19 mouse cellular contexts compared by ENCODE assay signal in genomic region chr7:37092572-37092971, GRCm38 (mm10).
DNase-seq lines count a peak whose midpoint lies in the region; ATAC-seq lines count a peak whose summit lies in the region.
"Had no signal": no experiment of that assay in that cellular context is flagged by ENCODE, and none has a peak within 500 bp of the region (broad histone marks: within the 10 kb centered on the region; RNA-seq: fewer than 3 reads in every experiment).

No protein-coding gene starts in this region.

- WGBS in liver, embryonic 12.5 days (ENCODE audit: insufficient replicate concordance) = 23% methylated on average over 6 of the region's 6 CpGs
- 18% methylated on average over 6 of the region's 6 CpGs for WGBS in liver, embryonic 16.5 days (ENCODE audit: insufficient replicate concordance)

- DNase-seq in c-Kit-positive CD71-positive TER-119-negative erythroid progenitor cells, embryonic 14.5 days (ENCODE audit: low read depth) = peak; percentile 59
- no peak for DNase-seq in cerebellum, adult 11-12 months
- DNase-seq in spleen, postnatal 36 days (ENCODE audit: low spot score in 2 of 2) = no peak
- no peak for DNase-seq in layer of hippocampus, adult 9-11 months
- DNase-seq: adrenal gland, postnatal 10 days; B cell, adult 2 months; cerebellum, adult 8-10 months; cerebellum, postnatal 14 days; gastrocnemius, postnatal 36 days; heart, adult 11 months had no signal

- peaks cover 32% of the 10 kb centered on the region for H3K4me1 ChIP-seq in erythroblast, embryonic 14.5 days (ENCODE audit: control insufficient read depth)
- peaks cover 20% of the 10 kb centered on the region for H3K4me1 ChIP-seq in liver, embryonic 12.5 days
- no peaks in the 10 kb centered on the region; the same call in 1 of the 2 replicates for H3K4me1 ChIP-seq in liver, embryonic 16.5 days (ENCODE audit: control insufficient read depth, low read depth, low read length)
- H3K4me1 ChIP-seq: embryonic facial prominence, embryonic 12.5 days; heart, embryonic 15.5 days; hindbrain, embryonic 15.5 days had no signal

- peak overlapping the region; percentile 26 for H3K4me2 ChIP-seq in liver, embryonic 12.5 days
- H3K4me2 ChIP-seq in liver, embryonic 16.5 days (ENCODE audit: low read depth, low read length) = peak overlapping the region; percentile 22; the same call in 1 of the 2 replicates
- H3K4me2 ChIP-seq: embryonic facial prominence, embryonic 12.5 days; forebrain, embryonic 13.5 days; heart, embryonic 15.5 days; hindbrain, embryonic 15.5 days had no signal

- H3K4me3 ChIP-seq in erythroblast, embryonic 14.5 days (replicated peaks) = peak overlapping the region; percentile 42
- no peak overlapping the region for H3K4me3 ChIP-seq in liver, embryonic 12.5 days
- H3K4me3 ChIP-seq in liver, embryonic 16.5 days (ENCODE audit: low read depth, low read length) = no peak overlapping the region
- H3K4me3 ChIP-seq: embryonic facial prominence, embryonic 12.5 days; forebrain, embryonic 13.5 days; heart, embryonic 15.5 days; hindbrain, embryonic 15.5 days had no signal

- ATAC-seq in erythroblast, adult 5-6 weeks (replicated peaks; ENCODE audit: low FRiP score, poor library complexity, severe bottlenecking) = no peak
- ATAC-seq in liver, embryonic 12.5 days = peak; percentile 88
- peak; percentile 84 for ATAC-seq in liver, embryonic 16.5 days (ENCODE audit: low read depth)
- ATAC-seq: CD4-positive, CD25-positive, alpha-beta regulatory T cell, adult 4 months; forebrain, embryonic 13.5 days had no signal

- no peak overlapping the region for H3K9ac ChIP-seq in liver, embryonic 12.5 days
- H3K9ac ChIP-seq in liver, embryonic 16.5 days (ENCODE audit: low read depth, low read length) = no peak overlapping the region
- H3K9ac ChIP-seq: embryonic facial prominence, embryonic 12.5 days; forebrain, embryonic 13.5 days; heart, embryonic 15.5 days; hindbrain, embryonic 15.5 days had no signal

- H3K27ac ChIP-seq in liver, embryonic 12.5 days = 0 out of 2 replicates have a peak overlapping the region, but pooled peaks have one; percentile 56
- peak overlapping the region; percentile 51; the same call in 1 of the 2 replicates for H3K27ac ChIP-seq in liver, embryonic 16.5 days (ENCODE audit: low read length)
- H3K27ac ChIP-seq: embryonic facial prominence, embryonic 12.5 days; forebrain, embryonic 13.5 days; heart, embryonic 15.5 days; hindbrain, embryonic 15.5 days had no signal

- H3K9me3 ChIP-seq in erythroblast, embryonic 14.5 days (ENCODE audit: control insufficient read depth, low read length) = peaks cover 4% of the 10 kb centered on the region; the same call in 1 of the 2 replicates
- H3K9me3 ChIP-seq in liver, embryonic 12.5 days (replicated peaks) = no peaks in the 10 kb centered on the region
- no peaks in the 10 kb centered on the region for H3K9me3 ChIP-seq in liver, embryonic 16.5 days (replicated peaks; ENCODE audit: control insufficient read depth, low read length)
- H3K9me3 ChIP-seq: embryonic facial prominence, embryonic 12.5 days; forebrain, embryonic 13.5 days; heart, embryonic 15.5 days; hindbrain, embryonic 15.5 days had no signal

- H3K27me3 ChIP-seq in erythroblast, embryonic 14.5 days (ENCODE audit: control insufficient read depth) = no peaks in the 10 kb centered on the region
- H3K27me3 ChIP-seq in liver, embryonic 12.5 days (replicated peaks) = no peaks in the 10 kb centered on the region
- H3K27me3 ChIP-seq in liver, embryonic 16.5 days (ENCODE audit: control insufficient read depth, insufficient read depth, low read depth, low read length) = no peaks in the 10 kb centered on the region
- H3K27me3 ChIP-seq: embryonic facial prominence, embryonic 12.5 days; forebrain, embryonic 13.5 days; heart, embryonic 15.5 days; hindbrain, embryonic 15.5 days had no signal

- H3K36me3 ChIP-seq in erythroblast, embryonic 14.5 days (ENCODE audit: control insufficient read depth) = no peaks in the 10 kb centered on the region; the same call in 1 of the 2 replicates
- H3K36me3 ChIP-seq in liver, embryonic 12.5 days = no peaks in the 10 kb centered on the region
- H3K36me3 ChIP-seq in liver, embryonic 16.5 days (ENCODE audit: control insufficient read depth, insufficient read depth) = no peaks in the 10 kb centered on the region
- H3K36me3 ChIP-seq: embryonic facial prominence, embryonic 12.5 days; heart, embryonic 15.5 days; hindbrain, embryonic 15.5 days had no signal
